Mouse (Mus musculus) cerebellum, adult 18-20 months (tissue): ENCODE results near the gene Ggt5.
"Not testable (repeated sequence)": the region's sequence is repeated elsewhere in the genome, so short reads cannot be mapped to it uniquely, and the experiment has no call there.

Source experiments
- DNase-seq, 2 experiments: peaks; one replicate each; pipeline ENCODE4 v3.0.0; 2021

Ggt5 gene

GRCm38 (mm10) chr10:75589129-75589528 is at the start of gene Ggt5:
Ggt5 (plus strand) TSS chr10:75589340.
- DNase-seq: no peak

- no peak for DNase-seq
Measured at GRCm38 (mm10) chr10:75547901-75548300, 41.2 kb upstream of the Ggt5 start.

- DNase-seq: no peak
Measured at GRCm38 (mm10) chr10:75548486-75548885, 40.7 kb upstream of the Ggt5 start.

GRCm38 (mm10) chr10:75549886-75550285 is 39.3 kb upstream of the Ggt5 start:
- DNase-seq: no peak

GRCm38 (mm10) chr10:75551175-75551574 is 38.0 kb upstream of the Ggt5 start:
- no peak for DNase-seq

DNA sequence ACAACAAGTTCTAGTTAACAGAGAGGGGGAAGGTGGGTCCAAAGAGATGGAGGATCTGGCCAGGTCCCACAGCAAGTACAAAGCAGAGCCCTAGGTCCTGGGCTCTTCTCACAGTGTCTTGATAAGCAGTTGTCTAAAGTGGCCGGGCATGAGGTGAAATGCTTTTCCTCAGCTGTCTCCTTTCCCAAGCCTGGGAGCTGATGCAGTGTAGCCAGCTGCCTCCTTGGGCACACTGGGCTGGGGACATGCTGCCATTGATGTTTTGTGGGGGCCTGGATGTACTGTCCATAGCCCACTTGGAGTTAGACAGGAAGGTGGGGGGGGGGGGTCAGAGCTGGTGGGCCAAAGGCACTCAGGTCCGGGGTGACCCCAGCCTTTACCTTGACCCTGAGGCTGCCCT is 37.0 kb upstream of the Ggt5 start:
- no peak for DNase-seq

DNA sequence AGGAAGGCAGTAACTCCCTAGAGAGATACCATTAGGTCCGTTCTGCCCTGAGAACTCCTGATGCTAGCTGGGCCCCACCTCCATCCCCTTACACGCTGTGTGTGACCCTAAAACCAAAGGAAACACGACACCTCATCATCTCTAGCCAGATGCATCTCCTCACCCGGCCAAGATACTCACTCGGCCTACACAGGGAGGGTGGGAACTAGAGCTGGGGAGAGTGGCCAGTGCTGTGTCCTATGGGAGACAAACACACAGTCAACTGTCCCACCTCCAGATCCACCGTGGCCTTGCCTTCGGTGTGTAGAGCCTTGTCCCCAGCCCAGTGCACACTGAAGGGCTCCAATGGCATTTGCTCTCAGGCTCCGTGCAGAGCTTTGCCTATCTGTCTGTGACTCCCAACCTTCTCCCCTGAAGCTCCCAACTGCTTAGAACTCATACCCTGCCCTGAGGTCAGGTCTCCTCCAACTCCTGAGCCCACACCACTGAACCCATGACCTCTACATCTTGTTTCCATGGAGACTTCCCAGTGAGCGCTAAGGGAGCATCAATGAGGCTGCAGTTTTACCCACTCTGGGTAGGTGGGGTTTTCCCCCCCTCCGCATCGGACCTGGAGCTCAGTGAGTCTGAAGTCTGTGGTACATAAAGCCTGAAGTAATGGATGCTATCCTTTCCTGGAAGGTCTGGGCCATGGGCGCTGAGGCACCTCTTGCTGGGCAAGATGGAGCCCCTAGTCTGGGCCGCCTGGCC is 36.3 kb upstream of the Ggt5 start:
- no peak for DNase-seq

DNA sequence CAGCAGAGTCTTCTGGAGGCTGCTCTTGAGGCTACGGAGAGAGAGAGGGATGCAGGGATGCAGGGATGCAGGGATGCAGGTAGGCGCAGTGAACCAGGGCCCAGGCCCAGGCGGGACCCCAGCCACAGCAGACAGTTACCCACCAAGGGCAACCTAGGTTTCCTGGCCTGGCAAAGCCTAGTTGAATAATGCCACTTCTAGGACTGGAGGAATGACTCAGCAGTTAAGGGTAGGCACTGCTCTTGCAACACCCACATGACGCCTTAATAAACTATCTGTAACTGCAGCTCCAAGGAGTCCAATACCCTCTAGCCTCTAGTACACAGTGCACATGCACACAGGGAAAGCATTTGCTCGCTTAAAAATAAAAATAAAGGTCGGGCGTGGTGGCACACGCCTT is 35.0 kb upstream of the Ggt5 start:
- no peak for DNase-seq

DNA sequence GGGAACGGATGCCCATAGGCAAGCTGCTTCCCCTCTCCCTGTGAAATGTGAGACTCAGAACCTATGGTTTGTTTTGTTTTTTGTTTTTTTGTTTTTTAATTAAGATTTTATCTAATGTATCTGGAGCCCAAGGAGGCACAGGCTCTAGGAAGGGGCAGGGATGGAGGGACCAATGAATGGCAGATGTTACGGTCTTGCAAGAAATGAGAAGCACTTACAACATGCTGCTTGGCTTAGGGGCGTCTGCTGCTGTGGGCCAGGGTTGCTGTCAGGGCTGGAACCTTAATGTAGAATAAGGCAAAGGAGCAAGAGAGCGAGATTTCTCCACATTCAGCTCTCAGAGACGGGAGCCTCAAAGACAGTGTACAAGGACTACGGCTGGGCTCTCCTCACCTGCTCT is 33.6 kb upstream of the Ggt5 start:
- DNase-seq: no peak

DNA sequence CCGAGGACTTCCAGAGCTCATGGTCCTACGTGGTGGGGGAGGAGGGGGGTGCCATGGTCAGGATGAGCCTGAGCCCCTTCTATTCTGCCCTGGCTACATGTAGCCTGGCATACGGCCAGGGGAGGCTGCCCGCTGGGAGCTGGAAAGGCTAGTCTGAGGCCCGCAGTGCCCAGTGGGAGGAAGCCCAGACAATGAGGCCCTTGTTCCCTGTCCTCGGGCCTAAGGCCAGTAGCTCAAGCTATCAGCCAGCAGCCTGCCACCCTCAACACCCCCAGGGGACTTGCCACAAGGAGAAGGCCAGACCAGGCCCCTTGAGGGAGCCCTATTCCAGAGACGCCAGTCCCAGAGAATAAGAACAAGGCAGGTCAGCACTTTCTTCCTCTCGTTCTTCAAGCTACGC is 33.1 kb upstream of the Ggt5 start:
- DNase-seq: peak; percentile 55 to 58

DNA sequence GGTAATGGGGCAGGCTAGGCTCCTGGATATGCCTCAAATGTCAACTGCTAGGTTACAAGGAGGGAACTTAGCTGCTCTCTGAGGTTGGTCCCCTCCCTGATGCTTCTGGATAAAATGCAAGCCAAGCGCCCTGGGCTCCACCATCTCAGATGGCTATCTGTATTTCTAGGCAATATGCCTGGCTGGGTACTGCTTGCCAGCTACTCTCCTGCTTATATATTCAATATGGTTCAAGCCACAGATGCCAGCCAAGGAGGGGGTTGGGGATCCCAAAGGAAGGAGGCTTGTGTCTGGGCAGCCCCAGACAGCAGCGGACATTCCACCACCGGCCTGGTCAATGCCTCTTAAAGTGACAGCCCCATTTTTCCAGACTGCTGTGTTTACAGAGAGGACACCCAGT is 30.6 kb upstream of the Ggt5 start:
- peak; percentile 76 to 82 for DNase-seq

GRCm38 (mm10) chr10:75559041-75559675 is 30.0 kb upstream of the Ggt5 start:
- DNase-seq: peak in 1 of 2 experiments; percentile 21

- DNase-seq: peak; percentile 80 to 84
Measured at GRCm38 (mm10) chr10:75559676-75560548, 29.2 kb upstream of the Ggt5 start, which contains the start of gene Lrrc75b. Lrrc75b (minus strand) TSS chr10:75560330.

DNA sequence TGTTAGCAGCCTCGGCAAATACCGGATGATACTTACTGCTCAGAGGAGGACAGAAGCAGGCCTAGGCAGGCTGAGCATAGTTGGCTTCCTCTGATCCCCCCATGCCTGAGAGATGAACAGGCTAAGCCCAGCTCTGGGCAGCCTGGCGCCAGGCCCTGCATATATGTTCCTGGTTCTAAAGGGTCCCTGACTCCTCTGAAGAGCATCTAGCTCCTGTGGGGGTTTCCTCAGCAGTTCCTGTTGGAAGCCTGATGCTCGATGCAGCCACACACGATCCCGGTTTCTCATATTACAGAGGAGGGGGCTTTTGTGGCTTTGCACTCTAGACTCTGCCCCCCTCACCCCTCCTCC is 28.6 kb upstream of the Ggt5 start:
- no peak for DNase-seq

DNA sequence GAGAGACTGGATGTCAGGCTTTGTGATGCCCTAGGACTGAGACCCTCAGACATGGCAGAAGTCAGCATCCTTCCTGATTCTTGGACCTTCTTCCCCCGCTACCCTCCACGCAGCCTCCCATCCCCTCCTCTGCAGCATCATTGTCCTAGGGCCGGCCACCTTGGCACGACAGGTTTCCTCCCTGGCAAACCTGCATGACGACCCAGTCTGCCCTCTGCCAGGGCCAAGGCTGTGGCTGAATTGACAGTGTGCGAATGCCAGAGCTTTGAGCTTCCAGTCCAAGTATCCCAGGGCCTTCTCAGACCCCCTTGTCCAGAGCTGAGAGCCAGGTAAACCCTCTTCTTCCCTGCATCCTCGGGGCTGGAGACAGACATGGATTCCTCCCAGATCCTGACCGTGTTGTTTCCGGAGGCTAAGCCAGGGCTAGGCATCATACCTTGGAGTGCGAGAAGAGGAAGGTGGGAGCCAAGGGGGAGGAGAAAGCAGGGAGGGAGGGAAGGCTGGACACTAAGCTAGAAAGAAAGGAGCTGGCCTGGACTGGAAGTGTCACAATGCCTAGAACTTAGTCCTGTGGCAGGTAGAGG is 28.0 kb upstream of the Ggt5 start, which contains the start of gene Ggt1:
Gene Ggt1 (plus strand): TSS at position 534 of the 584 bp plus-strand sequence.
- DNase-seq: peak; percentile 32 to 40

GRCm38 (mm10) chr10:75562596-75562995 is 26.5 kb upstream of the Ggt5 start:
- no peak for DNase-seq

DNA sequence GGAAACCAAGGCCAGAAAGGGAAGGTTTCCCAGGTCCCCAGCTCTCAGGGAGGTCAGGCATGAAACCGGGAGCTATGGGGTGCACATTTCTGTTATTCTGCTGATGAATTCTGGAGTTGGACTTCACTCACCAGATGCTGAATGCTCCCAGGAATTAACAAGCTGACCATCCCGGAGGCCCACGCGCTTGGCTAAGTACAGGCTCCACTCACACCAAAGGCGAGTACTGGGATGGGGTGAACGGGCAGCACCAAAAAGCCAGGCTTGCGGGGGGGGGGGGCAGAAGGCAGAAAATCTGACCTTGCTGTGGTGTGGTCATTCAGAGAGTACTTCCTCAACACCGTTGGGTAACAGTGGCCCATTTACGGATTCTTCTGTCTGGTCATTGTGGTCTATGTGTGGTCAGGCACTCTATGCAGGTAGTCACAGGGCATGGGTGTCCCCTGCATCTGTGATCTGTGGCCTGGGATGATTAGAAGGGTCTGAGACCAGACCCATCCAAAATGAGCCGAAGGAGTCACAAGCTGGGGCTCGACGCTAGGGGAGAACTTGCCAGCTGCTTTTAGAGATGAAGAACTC is 24.4 kb upstream of the Ggt5 start:
- DNase-seq: no peak

GRCm38 (mm10) chr10:75565436-75565835 is 23.7 kb upstream of the Ggt5 start:
- no peak for DNase-seq

DNA sequence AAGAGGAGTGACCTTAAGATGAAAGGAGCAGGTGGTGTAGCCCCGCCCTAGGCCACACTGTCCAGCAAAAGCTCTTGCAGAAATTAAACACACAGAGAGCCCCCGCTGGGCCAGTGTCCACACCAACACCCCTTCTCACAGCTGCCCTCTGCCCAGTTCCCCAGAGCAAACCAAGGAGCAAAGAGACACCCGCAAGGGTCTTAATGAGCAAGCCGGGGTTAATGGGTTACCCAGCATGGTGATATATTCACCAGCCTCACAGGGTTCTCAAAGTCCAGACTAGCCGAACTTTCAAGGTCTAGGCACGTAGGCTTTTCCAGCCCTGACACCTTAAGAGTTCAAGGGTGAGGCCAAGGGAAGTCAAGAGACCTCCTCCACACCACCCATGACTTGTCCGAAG is 23.2 kb upstream of the Ggt5 start:
- DNase-seq: no peak

DNA sequence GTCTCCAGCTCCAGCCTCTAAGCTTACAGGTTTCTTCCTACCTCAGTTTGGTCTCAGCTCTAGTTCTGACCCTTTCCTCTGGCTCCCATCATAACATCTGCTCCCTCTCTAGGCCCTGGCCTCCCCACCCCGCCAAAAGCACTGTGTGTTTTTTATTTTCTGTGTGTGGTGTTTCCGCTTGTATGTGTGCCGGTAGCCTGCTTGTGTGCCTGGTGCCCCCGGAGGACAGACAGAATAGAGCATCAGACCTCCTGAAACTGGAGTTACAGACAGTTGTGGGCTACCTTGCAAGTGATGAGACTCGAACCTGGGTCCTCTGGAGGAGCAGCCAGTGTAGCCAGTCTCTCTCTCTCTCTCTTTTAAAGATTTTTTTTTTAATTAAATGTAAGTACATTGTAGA is 22.8 kb upstream of the Ggt5 start:
- DNase-seq: no peak

DNA sequence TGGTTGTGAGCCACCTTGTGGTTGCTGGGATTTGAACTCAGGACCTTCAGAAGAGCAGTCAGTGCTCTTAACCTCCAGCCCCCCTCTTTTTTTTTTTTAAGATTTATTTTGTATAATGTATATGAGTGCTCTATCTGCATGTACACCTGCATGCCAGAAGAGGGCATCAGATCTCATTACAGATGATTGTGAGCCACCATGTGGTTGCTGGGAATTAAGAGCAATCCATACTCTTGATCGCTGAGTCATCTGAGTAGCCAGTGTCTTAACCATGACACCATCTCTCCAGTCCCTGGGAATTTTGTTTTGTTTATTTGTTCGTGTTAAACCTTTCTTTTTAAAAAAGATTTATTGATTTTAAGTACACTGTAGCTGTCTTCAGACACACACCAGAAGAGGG is 22.4 kb upstream of the Ggt5 start:
- DNase-seq: not testable (repeated sequence)

DNA sequence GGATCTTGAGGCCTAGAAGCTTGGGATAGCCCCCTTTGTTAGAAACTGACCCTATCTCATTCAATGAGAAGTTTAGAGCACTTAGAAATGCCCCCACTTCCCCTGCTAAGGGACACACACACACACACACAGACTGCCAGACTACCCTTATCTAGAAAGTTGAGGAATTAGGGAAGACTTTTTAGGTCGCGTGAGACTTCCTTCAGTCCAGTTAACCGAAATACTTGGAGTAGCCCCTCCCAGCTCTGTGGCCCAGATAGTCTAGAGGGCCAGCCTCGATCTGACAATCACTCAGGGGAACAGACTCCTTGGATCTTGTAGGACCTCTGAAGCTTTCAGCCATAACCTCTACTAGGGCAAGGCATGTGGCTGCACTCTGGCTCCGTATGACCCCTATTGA is 21.1 kb upstream of the Ggt5 start:
- no peak for DNase-seq

GRCm38 (mm10) chr10:75568441-75568840 is 20.7 kb upstream of the Ggt5 start:
- no peak for DNase-seq
